Mouse (Mus musculus) CH12.LX (cell line): ENCODE measurements around the gene Elavl4. TPM values are rescaled to one million over a fixed set of nuclear protein-coding genes. Genes with fewer than 3 reads are reported as not detected.
A peak's percentile ranks its signal among the peaks of the same experiment; 100 is the strongest.

Source experiments
- DNase-seq: peaks from one replicate; pipeline ENCODE4 v3.0.0-alpha.2; 2013; ENCODE audit errors: extremely low read depth
- H3K27ac ChIP-seq: 2 replicates; pipeline ENCODE4 v1.5.1; 2012; ENCODE audit warnings: low read depth, mild to moderate bottlenecking, control low read depth, moderate library complexity; ENCODE audit not compliant: insufficient read depth
- H3K27me3 ChIP-seq: replicated peaks from 2 replicates; pipeline ENCODE3; 2012; ENCODE audit warnings: inconsistent platforms
- H3K36me3 ChIP-seq, 2 experiments: replicated peaks in 1 of 2; 2 replicates each; pipeline versions ENCODE3 to v1.6.1; 2012; ENCODE audit warnings: inconsistent platforms in 1 of 2, low read length in 1 of 2, mild to moderate bottlenecking in 1 of 2, mixed read lengths in 1 of 2, moderate library complexity in 1 of 2; ENCODE audit not compliant: control insufficient read depth in 1 of 2, insufficient read depth in 1 of 2
- H3K4me1 ChIP-seq, 2 experiments: 2 replicates each; pipeline ENCODE4 v1.6.1; 2012; ENCODE audit warnings: inconsistent platforms in 1 of 2, moderate library complexity in 1 of 2; ENCODE audit not compliant: insufficient read depth in 2 of 2, control insufficient read depth in 1 of 2
- H3K4me2 ChIP-seq: 2 replicates; pipeline ENCODE4 v1.6.1; 2012; ENCODE audit warnings: low read depth, mild to moderate bottlenecking, control low read depth; ENCODE audit not compliant: poor library complexity, insufficient read depth, severe bottlenecking
- H3K4me3 ChIP-seq, 3 experiments: fragments of 150-350 bp in 1 of 3; sonication (generic) in 1 of 3; replicated peaks in 1 of 3; 2 replicates each; pipeline versions ENCODE3 to v1.5.1; 2011 to 2012; ENCODE audit warnings: low read depth in 2 of 3, low read length in 2 of 3, mild to moderate bottlenecking in 2 of 3, moderate library complexity in 2 of 3, control low read depth in 1 of 3, improper control_type of control experiment in 1 of 3, inconsistent platforms in 1 of 3, mixed read lengths in 1 of 3; ENCODE audit not compliant: poor library complexity in 1 of 3
- H3K79me2 ChIP-seq: replicated peaks from 2 replicates; pipeline ENCODE4 v1.6.1; 2012; ENCODE audit warnings: mild to moderate bottlenecking, moderate library complexity; ENCODE audit not compliant: control insufficient read depth, poor library complexity, insufficient read depth, severe bottlenecking; ENCODE audit errors: extremely low read depth
- H3K9ac ChIP-seq: 2 replicates; pipeline ENCODE4 v1.6.1; 2012; ENCODE audit warnings: low read depth, mild to moderate bottlenecking, control low read depth, moderate library complexity; ENCODE audit not compliant: insufficient read depth
- H3K9me3 ChIP-seq: replicated peaks from 2 replicates; pipeline ENCODE3; 2012; ENCODE audit warnings: low read length, inconsistent platforms, mixed read lengths
- BHLHE40 ChIP-seq: IDR thresholded peaks from 2 replicates; pipeline ENCODE4 v1.6.1; 2011; ENCODE audit warnings: mild to moderate bottlenecking, low read depth, low read length, improper control_type of control experiment
- E2F4 ChIP-seq: IDR thresholded peaks from 2 replicates; pipeline ENCODE4 v1.6.1; 2011; ENCODE audit warnings: low read depth, low read length, improper control_type of control experiment; ENCODE audit not compliant: insufficient replicate concordance
- ETS1 ChIP-seq: conservative IDR thresholded peaks from 2 replicates; pipeline ENCODE4 v1.6.1; 2012; ENCODE audit warnings: low read depth, mild to moderate bottlenecking, inconsistent platforms, low read length, improper control_type of control experiment, moderate library complexity
- HCFC1 ChIP-seq: IDR thresholded peaks from 2 replicates; pipeline ENCODE4 v1.6.1; 2012; ENCODE audit warnings: low read depth, mild to moderate bottlenecking, inconsistent platforms, low read length, improper control_type of control experiment
- IRF4 ChIP-seq: IDR thresholded peaks from 2 replicates; pipeline ENCODE4 v1.6.1; 2014; ENCODE audit warnings: low read depth, mild to moderate bottlenecking, inconsistent platforms, low read length, improper control_type of control experiment
- JUN ChIP-seq: IDR thresholded peaks from 2 replicates; pipeline ENCODE4 v1.6.1; 2011; ENCODE audit warnings: low read depth, mild to moderate bottlenecking, low read length, improper control_type of control experiment, moderate library complexity; ENCODE audit not compliant: insufficient read depth
- JUND ChIP-seq: conservative IDR thresholded peaks from 2 replicates; pipeline ENCODE4 v1.6.1; 2011; ENCODE audit warnings: low read depth, low read length, improper control_type of control experiment
- MAX ChIP-seq: IDR thresholded peaks from 2 replicates; pipeline ENCODE4 v1.6.1; 2011; ENCODE audit warnings: low read length, improper control_type of control experiment
- MAZ ChIP-seq: IDR thresholded peaks from 2 replicates; pipeline ENCODE4 v1.6.1; 2012; ENCODE audit warnings: low read depth, mild to moderate bottlenecking, inconsistent platforms, low read length, improper control_type of control experiment, moderate library complexity
- MEF2A ChIP-seq: IDR thresholded peaks from 2 replicates; pipeline ENCODE4 v1.6.1; 2014; ENCODE audit warnings: low read depth, mild to moderate bottlenecking, inconsistent platforms, low read length, improper control_type of control experiment, borderline replicate concordance
- NRF1 ChIP-seq: IDR thresholded peaks from 2 replicates; pipeline ENCODE4 v1.6.1; 2014; ENCODE audit warnings: low read depth, mild to moderate bottlenecking, inconsistent platforms, low read length, improper control_type of control experiment, moderate library complexity
- PAX5 ChIP-seq: IDR thresholded peaks from 2 replicates; pipeline ENCODE4 v1.6.1; 2012; ENCODE audit warnings: low read length, inconsistent platforms, mixed read lengths
- POLR2A ChIP-seq: IDR thresholded peaks from 2 replicates; pipeline ENCODE4 v1.6.1; 2011; ENCODE audit warnings: low read depth, mild to moderate bottlenecking, improper control_type of control experiment, low read length
- RAD21 ChIP-seq: IDR thresholded peaks from 2 replicates; pipeline ENCODE4 v1.6.1; 2011; ENCODE audit warnings: low read depth, mild to moderate bottlenecking, low read length, improper control_type of control experiment, moderate library complexity
- SIN3A ChIP-seq: IDR thresholded peaks from 2 replicates; pipeline ENCODE4 v1.6.1; 2012; ENCODE audit warnings: low read length, improper control_type of control experiment, inconsistent platforms
- TBP ChIP-seq: conservative IDR thresholded peaks from 2 replicates; pipeline ENCODE4 v1.6.1; 2011; ENCODE audit warnings: low read depth, low read length, improper control_type of control experiment
- UBTF ChIP-seq: IDR thresholded peaks from 2 replicates; pipeline ENCODE4 v1.6.1; 2012; ENCODE audit warnings: low read depth, mild to moderate bottlenecking, inconsistent platforms, low read length, improper control_type of control experiment, moderate library complexity
- USF1 ChIP-seq: IDR thresholded peaks from 2 replicates; pipeline ENCODE4 v1.6.1; 2014; ENCODE audit warnings: low read depth, mild to moderate bottlenecking, inconsistent platforms, low read length, improper control_type of control experiment
- USF2 ChIP-seq: conservative IDR thresholded peaks from 2 replicates; pipeline ENCODE4 v1.6.1; 2011; ENCODE audit warnings: low read depth, low read length, improper control_type of control experiment
- ZC3H11A ChIP-seq: IDR thresholded peaks from 2 replicates; pipeline ENCODE4 v1.6.1; 2012; ENCODE audit warnings: low read depth, mild to moderate bottlenecking, inconsistent platforms, low read length, improper control_type of control experiment
- ZMIZ1 ChIP-seq: IDR thresholded peaks from 2 replicates; pipeline ENCODE4 v1.6.1; 2012; ENCODE audit warnings: low read depth, mild to moderate bottlenecking, inconsistent platforms, low read length, improper control_type of control experiment
- dilution Hi-C: fragments of 300-500 bp; cut with MboI; formaldehyde crosslinking; loops from 2 replicates; pipeline ENCODE4 v1.14.3; 2020; ENCODE audit warnings: low sequenced_read_pairs; ENCODE audit not compliant: extremely low pct_unique_long_range_greater_than_20kb, extremely low pct_ligation_motif_present
- in situ Hi-C: fragments of 300-500 bp; cut with MboI; formaldehyde crosslinking; loops from 3 replicates; pipeline ENCODE4 v1.14.3; 2019; ENCODE audit warnings: low sequenced_read_pairs, low pct_ligation_motif_present, low pct_unique_long_range_greater_than_20kb, mixed read lengths
- polyA plus RNA-seq: library from polyadenylated mRNA; unstranded; fragments of >175 nt; gene quantifications from 2 replicates; pipeline ENCODE4 v1.2.1, GENCODE M21; 2012; ENCODE audit warnings: low read depth; ENCODE audit not compliant: insufficient read length
- total RNA-seq, 2 experiments: library from RNA; depleted of rRNA; stranded (reverse); fragments of 300-350 nt in 1 of 2; fragments of >200 nt in 1 of 2; gene quantifications; 2 replicates each; pipeline ENCODE4 v1.2.3; 2012 to 2014

Elavl4 gene
- total and polyA plus RNA-seq, 3 experiments = not detected

DNA sequence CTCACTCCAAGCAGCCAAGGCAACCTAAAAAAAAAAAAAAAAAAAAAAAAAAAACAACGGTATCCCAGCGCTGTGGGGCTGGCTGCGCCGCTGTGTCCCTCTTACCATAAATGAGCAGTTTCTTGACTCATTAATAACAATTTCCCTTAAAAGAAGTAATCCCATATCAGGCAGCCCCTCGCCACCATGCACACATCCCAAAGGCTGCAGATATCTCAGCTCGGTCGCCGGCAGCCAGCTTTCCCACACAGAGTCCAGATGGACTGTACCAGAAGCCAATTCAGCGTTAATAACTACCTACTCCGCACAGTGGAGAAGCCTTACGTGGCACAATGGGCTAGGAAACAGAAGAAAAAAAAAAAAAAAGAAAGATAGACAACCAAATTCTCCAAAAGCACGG is 61.7 kb downstream of the Elavl4 start:
- Histone ChIP-seq H3K27ac (no peak overlapping the region), H3K36me3 (no peaks in the 10 kb centered on the region), H3K79me2 (no peaks in the 10 kb centered on the region), H3K9ac (no peak overlapping the region), H3K27me3 (peaks cover 2% of the 10 kb centered on the region), H3K9me3 (no peaks in the 10 kb centered on the region), H3K4me1 (peaks cover 0 to 4% of the 10 kb centered on the region in 2 experiments; a peak in 3 of 4 replicates), H3K4me3 (no peak overlapping the region), H3K4me2 (no peak overlapping the region)
- dilution Hi-C loops = no loop called here
- no peak for DNase-seq
- in situ Hi-C loops = no loop called here
- TF ChIP-seq HCFC1 (no peak), E2F4 (no peak), ETS1 (no peak), ZMIZ1 (no peak), POLR2A (no peak), IRF4 (no peak), MAZ (no peak), ZC3H11A (no peak), SIN3A (no peak), JUN (no peak)

DNA sequence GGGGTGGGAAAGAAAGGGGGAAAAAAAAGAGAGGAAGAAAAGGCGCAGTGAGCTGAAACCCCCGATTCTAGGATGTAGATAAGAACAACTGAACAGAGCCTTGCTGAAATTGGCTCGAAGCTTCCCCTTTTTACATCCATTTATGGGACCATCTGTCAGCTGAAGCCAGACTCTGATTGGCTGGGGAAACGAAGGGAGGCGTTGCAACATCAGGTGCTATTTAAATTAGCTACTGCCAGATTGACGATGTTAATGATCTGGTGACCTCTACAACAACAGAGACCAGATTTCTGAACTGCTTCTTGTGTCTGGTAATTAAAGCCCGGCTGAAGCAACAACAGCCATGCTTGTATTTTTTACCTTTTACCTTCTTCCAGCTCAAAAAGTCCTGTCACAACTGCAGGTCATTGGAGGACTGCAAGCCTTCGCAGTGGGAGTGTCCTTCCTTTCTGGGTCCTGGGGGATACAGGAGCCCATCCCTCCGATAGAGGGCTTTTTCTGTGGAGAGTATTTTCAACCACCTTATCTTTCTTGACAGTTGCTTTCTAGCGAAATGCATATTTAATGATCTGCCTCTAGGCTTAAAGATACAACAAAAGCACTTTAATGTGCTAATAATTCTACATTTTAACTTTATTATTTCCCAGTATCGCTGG is 64.2 kb downstream of the Elavl4 start:
- H3K79me2 ChIP-seq = no peaks in the 10 kb centered on the region
- in situ Hi-C loops = no loop called here
- TF ChIP-seq USF2 (no peak), JUND (no peak), TBP (no peak), RAD21 (no peak), E2F4 (no peak), UBTF (no peak), NRF1 (no peak), USF1 (no peak), BHLHE40 (0 out of 2 replicates have a peak, but pooled peaks have one; percentile 13), POLR2A (no peak), PAX5 (no peak), MEF2A (no peak), MAX (0 out of 2 replicates have a peak, but pooled peaks have one; percentile 30)
- H3K27me3 ChIP-seq = peaks cover 3% of the 10 kb centered on the region
- peak overlapping the region; percentile 79; the same call in 1 of the 2 replicates for H3K4me2 ChIP-seq
- no peak overlapping the region for H3K4me3 ChIP-seq
- H3K9me3 ChIP-seq = no peaks in the 10 kb centered on the region
- peak; percentile 32 for DNase-seq
- no peak overlapping the region for H3K9ac ChIP-seq
- dilution Hi-C loops = no loop called here
- H3K36me3 ChIP-seq = no peaks in the 10 kb centered on the region
- peaks cover 0 to 4% of the 10 kb centered on the region in 2 experiments; a peak in 3 of 4 replicates for H3K4me1 ChIP-seq
- no peak overlapping the region for H3K27ac ChIP-seq
